Mouse (Mus musculus): ENCODE results near the gene Cplane1.
"Not testable (repeated sequence)": the region's sequence is repeated elsewhere in the genome, so short reads cannot be mapped to it uniquely, and the experiment has no call there.

Cplane1 gene

GRCm38 (mm10) chr15:8168591-8169265, at the start of gene Cplane1:
Cplane1 (plus strand) TSS chr15:8169106.
- DNase-seq (ENCODE audit: low read depth), result peak; percentile 96

DNA sequence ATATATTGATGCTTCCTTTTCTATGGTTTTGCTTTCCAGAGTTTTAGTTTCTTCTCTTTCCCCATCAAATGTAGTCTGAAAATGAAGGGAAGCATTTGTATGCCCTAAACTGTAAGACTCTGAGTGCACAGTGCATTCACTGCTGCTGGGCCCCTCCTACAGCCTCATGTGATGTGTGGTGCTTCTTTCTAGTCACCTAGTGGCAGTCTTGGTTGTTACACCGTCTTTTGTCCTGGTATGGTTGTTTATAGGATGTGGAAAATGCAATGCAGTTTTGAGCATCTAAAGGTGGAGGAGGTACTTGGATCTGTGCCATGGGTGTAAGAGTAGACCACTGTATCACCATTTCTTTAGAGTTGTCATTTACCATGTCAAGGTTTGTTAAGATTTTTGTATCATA, 39.6 kb upstream of the Cplane1 start:
- no peak for DNase-seq (ENCODE audit: low read depth)

DNA sequence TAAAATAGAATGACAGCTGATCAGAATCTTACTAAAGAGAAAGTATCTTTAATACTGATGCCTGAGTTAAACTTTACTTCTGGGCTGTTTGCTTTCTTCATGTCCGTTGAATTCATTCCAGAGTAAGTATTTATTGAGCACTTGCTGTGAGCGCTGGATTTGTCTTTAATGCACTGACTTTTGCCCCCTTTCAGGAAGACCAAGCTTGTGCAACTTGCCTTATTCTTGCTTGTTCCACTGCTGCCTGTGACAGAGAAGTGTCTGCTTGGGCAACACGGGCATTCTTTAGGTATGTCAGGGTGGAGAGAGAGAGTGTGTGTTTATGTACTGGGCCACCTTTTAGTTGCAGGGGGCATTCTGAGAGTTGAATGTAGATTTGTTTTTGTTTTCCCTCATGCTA, 37.6 kb upstream of the Cplane1 start:
- no peak for DNase-seq (ENCODE audit: low read depth)

DNA sequence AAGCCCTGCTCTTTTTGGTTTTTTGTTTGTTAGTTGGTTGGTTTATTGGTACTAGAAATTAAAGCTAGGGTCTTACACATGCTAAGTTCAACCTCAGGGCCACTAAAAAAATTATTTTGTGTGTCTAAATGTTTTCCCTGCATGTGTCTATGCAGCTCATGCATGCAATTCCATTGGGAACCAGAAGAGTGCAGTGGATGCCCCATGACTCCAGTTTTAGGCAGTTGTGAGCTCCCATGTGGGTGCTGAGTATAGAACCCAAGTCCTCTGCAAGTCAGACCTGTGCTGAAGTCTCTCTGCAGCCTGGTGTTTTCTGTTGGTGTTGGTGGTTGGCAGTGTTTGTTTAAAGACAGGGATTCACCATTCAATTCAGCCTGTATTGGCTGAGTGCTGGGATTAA, 37.1 kb upstream of the Cplane1 start:
- no peak for DNase-seq (ENCODE audit: low read depth)

DNA sequence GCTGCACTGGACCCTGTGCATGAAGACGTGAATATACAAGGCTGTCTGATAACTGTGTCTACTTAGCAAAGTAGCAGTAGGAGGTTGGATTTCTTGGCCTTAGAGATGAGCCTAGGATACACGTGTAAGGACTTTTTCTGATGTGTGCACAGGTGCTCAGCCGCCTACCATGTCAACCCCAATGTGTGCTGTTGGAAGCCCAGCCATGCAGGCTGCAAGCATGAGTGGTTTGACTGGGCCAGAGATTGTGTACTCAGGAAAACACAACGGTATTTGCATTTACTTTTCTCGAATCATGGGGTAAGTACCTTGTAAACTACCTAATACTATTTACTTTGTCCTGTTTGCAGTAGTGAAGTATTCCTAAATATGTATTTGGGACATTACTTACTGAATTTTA, 33.3 kb upstream of the Cplane1 start:
- no peak for DNase-seq (ENCODE audit: low read depth)

- no peak for DNase-seq (ENCODE audit: low read depth)
Observed at GRCm38 (mm10) chr15:8161841-8162240, 7.1 kb upstream of the Cplane1 start.

GRCm38 (mm10) chr15:8169266-8169746, 400 bp downstream of the Cplane1 start:
- no peak for DNase-seq (ENCODE audit: low read depth)

DNA sequence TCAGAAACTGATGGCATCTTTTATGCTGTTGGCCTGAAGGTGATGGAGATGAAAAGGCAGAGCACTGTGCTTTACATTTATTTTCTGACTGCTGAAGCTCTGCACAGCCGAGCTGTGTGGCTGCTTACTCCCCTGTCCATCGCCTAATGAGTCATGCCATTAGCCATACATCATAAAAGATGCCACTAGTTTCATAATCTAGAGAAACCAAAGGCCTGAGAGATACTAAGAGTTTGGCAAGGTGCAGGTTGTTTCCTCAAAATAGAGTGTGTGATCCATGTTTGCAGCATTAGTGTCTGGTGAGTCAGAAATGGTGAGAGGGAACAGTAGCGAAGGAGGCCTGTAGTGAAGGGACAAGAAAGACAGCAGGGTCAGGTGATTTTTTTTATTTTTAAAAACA, 20.7 kb downstream of the Cplane1 start:
- no peak for DNase-seq (ENCODE audit: low read depth)

GRCm38 (mm10) chr15:8190435-8190834, 21.5 kb downstream of the Cplane1 start:
- DNase-seq (ENCODE audit: low read depth), result no peak

DNA sequence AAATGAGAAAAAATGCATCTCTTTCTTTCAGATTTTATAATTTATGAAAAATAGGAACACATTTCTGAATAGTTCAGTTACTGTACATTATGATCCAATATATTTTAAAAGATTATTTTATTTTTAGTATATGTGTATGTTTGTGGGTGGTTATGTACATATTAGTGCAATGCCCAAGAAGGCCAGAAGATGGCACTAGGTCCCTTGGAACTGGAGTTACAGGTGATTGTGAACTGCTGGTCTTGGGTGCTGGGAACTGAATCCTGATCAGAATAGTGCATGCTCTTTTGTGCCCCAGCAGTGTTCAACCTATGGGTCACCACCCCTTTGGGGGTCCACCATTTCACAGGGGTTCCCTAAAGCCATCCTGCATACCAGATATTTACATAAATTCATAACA, 31.4 kb downstream of the Cplane1 start:
- DNase-seq (ENCODE audit: low read depth), result peak; percentile 18

DNA sequence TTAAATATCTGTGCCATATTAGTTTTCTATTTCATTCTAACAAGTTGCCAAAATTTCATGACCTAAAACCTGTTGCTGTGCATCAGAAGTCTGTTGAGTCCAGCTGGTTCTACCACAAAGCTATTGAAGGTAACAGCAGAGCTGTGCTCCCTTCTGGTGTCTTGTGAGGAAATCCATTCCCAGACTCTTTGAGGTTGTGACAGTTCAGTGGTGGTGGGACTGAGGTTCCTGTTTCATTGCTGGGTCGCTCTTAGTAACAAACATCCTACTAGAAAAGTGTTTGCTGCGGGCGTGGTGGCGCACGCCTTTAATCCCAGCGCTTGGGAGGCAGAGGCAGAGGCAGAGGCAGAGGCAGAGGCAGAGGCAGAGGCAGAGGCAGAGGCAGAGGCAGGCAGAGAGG, 39.5 kb downstream of the Cplane1 start:
- DNase-seq (ENCODE audit: low read depth), result no peak

DNA sequence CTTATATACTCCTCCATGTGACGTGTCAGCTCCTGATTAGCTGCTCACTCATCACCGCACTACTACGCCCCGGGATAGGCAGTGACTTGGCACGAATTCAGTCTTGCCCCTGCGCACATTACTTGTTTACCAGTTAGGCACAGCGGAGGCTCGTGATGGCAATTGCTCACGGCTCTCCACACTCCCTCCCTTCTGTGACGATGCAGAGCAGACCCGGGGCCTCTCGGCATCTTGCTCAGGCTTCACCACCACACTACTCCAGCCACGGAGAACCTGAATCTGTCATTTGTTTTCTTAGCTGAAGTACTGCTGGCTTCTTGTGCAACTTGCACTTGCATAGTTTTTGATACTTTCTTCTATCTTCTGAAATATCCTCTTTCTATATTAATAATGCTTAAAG, 45.9 kb downstream of the Cplane1 start:
- DNase-seq (ENCODE audit: low read depth), result no peak

GRCm38 (mm10) chr15:8234167-8234566, 65.3 kb downstream of the Cplane1 start:
- DNase-seq (ENCODE audit: low read depth), result not testable (repeated sequence)

- DNase-seq (ENCODE audit: low read depth), result no peak
Observed at GRCm38 (mm10) chr15:8265946-8266345, 97.0 kb downstream of the Cplane1 start.

- no peak for DNase-seq (ENCODE audit: low read depth)
Observed at GRCm38 (mm10) chr15:8267211-8267610, 98.3 kb downstream of the Cplane1 start.

- no peak for DNase-seq (ENCODE audit: low read depth)
Observed at GRCm38 (mm10) chr15:8268231-8268630, 99.3 kb downstream of the Cplane1 start.

DNA sequence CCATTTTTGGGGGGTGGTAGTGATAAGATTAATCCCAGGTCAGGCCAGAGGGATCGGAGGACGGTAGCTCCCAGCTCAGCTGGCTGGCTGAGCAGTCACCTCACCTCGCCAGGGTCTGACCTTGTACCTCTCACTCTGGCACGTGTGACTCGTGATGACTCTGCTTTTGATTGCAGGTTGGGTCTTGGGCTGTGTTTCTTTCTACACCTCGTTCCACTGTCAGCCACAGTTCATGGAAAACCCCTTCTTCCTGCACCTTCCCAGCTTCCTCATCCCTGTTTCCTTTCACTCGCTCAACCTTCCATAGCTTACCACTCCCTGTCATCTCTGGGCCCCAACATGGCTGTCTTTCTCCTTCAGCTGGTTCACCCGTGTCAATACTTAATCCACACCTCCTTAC, 103.0 kb downstream of the Cplane1 start:
- DNase-seq (ENCODE audit: low read depth), result no peak

DNA sequence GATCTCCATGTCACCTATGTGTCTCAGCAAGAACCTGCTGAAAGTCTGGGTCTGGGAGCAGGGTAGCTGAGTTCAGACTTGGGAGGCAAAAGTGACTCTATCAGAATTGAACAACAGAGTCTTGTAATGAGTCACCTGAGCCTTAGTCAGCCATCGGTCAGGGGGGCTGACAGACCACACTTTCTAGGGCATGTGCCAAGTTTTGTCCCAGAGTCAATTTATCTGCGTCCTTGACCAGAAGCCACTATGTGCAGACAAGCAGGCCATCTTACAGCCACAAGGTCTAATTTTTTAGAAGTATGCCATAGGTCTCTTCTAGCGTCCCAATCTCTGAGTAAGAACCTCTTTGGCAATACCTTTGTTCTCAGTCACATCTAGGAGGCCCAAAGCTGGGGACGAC, 109.0 kb downstream of the Cplane1 start:
- DNase-seq (ENCODE audit: low read depth), result not testable (repeated sequence)

GRCm38 (mm10) chr15:8279320-8279779, 110.4 kb downstream of the Cplane1 start:
- peak; percentile 57 for DNase-seq (ENCODE audit: low read depth)

DNA sequence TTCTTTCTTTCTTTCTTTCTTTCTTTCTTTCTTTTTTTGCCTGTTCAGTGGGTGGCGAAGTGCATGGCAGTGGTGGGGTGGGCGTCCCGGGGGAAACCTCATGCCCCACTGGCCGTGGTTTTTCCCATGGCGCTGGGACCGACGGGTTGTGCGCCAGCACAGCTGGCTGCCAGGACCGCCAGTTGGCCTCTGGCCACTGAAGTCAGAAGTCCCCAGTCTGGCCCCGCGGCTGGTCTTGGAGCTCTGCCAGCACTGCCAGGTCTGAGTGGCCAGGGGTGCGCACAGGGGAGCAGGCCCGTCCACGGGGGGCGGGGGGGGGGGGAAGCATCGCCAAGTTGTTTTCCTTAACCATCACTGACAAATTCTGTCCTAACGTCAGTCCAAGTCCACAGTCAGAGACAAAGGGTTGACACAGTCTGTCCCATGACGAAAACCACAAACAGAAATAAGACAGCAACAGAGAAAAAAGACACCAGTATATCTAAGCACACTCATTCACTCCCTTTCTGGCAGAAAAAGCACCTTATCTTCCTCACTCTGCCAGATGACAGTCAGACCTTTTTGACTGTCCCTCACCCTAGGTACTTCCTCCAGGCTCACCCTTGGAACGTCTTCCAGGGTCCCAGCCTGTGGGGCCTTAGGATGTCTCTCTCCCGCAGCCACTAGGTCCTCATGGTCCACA, 111.2 kb downstream of the Cplane1 start:
- peak; percentile 29 for DNase-seq (ENCODE audit: low read depth)

DNA sequence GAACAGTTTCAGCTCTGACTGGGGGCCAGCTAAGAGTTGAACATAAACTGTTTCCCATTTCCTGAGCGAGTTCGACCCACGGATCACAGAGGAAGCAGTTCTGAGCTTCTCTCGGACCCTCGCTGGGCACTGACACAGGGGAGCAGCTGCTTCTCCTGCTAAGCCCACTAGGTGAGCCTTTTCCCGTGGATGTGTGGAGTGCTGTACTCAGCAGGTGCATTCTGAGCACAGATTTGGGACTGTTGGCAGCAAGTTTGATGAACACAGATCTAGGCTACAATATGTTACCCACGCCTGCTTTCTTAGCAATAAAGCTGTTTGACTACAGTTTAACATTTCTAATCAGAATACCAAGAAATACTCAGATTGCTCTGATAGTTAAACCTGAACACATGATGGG, 112.8 kb downstream of the Cplane1 start:
- no peak for DNase-seq (ENCODE audit: low read depth)

- no peak for DNase-seq (ENCODE audit: low read depth)
Observed at GRCm38 (mm10) chr15:8282155-8282554, 113.2 kb downstream of the Cplane1 start.

DNA sequence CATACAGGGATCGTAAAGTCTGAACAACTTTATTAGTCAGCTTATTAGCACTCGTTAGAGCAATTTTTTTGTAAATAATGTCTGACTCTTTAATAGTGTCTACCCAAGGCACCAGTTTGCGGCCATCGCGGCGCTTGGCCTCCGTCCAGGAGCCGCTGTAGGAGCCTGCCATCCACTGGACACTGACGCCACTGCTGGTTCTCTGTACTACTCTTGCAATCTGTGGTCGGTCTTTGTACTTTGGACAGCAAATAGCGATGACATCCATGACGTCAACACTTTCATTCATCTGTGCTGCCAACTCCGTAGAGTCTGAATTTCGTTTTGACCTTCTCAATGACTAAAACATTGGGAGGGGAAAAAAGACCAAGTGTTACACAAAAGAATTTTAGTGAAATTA, 122.3 kb downstream of the Cplane1 start:
- DNase-seq (ENCODE audit: low read depth), result no peak

GRCm38 (mm10) chr15:8294150-8294549, 125.2 kb downstream of the Cplane1 start:
- DNase-seq (ENCODE audit: low read depth), result no peak
